Mouse (Mus musculus) frontal cortex, postnatal 14 days (tissue): ENCODE measurements around the gene Cyp4a31.
"Not testable (repeated sequence)": the region's sequence is repeated elsewhere in the genome, so short reads cannot be mapped to it uniquely, and the experiment has no call there.

ENCODE experiments used
- DNase-seq, 2 experiments: peaks; one replicate each; pipeline ENCODE4 v3.0.0; 2022; ENCODE audit warnings: low spot score in 2 of 2

Cyp4a31 gene

DNA sequence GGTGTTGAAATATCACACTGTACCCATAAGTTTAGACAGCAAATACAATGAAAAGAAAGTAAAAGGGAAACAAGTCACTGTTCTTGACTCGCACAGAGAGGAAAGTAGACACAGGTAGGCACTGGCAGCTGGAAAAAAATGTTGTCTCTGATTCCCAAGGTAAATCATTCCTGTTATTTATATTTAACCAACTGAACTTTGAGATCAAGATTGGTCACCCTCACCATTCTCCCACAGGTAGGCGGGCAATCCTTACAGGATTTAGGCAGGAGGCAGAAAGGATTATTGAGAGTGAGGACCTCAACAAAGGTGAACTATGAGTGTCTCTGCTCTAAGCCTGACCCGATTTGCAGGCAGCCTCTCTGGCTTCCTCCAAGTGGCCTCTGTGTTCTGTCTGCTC is at the start of gene Cyp4a31:
Cyp4a31 (plus strand) TSS at position 249 of the 400 bp plus-strand sequence.
- no peak for DNase-seq

DNA sequence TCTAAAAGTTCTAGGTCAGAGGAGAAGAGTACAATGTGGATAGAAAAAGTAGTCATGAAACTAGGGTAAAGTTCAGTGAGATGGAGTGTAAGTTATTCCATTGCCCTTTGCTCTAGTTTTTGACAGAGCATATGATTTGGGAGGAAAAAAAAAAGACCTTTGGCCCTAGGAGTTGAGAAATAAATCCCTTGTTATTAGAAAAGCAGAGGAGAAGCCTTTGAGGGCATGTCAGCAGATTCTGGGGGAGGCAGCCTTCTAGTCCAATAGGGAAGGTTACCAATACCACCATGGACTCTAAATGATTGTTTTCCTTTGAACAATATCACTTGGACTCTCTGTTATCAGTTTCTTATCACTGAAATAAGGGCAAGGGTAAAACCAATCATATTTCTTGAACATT is 49.5 kb upstream of the Cyp4a31 start:
- not testable (repeated sequence) for DNase-seq

DNA sequence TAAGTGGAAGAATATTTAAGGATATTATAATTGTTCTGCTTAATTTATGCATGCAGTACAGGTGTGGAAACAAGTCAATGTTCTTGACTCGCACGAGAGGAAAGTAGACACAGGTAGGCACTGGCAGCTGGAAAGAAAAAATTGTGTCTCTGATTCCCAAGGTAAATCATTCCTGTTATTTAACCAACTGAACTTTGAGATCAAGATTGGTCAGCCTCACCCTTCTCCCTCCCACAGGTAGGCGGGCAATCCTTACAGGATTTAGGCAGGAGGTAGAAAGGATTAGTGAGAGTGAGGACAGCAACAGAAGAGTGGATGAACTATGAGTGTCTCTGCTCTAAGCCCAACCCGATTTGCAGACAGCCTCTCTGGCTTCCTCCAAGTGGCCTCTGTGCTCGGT is 45.4 kb upstream of the Cyp4a31 start, which contains the start of gene Cyp4a10:
Cyp4a10 (plus strand) TSS at position 265 of the 400 bp plus-strand sequence.
- not testable (repeated sequence) for DNase-seq

DNA sequence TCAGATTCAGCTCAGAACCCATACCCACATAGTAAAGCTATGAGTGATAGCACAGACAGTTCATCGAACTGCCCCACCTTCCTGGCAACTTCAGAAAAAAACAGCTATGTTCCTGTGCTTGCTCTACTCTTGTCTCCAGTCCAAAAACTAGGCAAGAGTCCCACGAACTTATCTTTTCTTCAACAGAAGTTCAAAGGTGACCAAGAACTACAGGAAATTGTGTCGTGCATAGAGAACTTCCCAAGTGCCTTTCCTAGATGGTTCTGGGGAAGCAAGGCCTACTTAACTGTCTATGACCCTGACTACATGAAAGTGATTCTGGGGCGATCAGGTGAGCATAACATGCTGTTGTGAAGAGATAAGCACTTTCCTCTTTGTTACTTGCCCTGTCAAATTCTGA is 44.0 kb upstream of the Cyp4a31 start:
- no peak for DNase-seq

DNA sequence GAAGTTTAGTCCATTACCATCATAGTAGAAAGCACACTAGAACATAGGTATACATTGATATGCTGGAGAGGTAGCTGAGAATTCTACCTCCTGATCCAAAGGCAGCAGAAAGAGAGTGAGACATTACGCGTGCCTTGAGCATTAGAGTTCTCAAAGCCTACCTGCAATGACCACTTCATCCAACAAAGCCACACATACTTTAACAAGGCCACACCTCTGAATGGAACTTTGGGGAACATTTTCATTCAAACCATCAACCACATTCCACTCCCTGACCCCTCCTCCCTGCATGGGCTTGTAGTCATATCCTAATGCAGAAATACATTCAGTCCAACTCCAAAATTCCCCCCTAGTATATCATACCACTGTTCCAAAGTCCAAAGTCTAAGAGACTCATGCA is 41.7 kb upstream of the Cyp4a31 start:
- DNase-seq: no peak

DNA sequence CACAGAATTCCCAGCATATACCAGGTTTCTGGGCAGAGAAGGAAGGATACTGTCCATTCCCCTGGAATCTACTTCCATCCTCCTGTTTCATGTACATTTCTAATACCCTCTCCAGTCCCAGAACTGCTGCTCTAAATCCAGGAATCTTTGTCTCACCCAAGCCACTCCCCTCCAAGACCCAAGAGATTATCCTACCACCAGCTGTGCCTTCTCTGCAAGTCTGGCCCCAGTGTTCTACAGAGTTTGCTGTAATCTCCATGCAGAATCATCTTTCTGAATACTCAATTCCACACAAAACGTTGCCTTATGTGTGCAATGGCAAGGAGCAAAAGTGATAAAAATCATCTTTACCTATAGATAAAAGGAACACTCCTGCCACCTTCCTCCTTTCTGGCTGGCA is 18.3 kb upstream of the Cyp4a31 start:
- no peak for DNase-seq

DNA sequence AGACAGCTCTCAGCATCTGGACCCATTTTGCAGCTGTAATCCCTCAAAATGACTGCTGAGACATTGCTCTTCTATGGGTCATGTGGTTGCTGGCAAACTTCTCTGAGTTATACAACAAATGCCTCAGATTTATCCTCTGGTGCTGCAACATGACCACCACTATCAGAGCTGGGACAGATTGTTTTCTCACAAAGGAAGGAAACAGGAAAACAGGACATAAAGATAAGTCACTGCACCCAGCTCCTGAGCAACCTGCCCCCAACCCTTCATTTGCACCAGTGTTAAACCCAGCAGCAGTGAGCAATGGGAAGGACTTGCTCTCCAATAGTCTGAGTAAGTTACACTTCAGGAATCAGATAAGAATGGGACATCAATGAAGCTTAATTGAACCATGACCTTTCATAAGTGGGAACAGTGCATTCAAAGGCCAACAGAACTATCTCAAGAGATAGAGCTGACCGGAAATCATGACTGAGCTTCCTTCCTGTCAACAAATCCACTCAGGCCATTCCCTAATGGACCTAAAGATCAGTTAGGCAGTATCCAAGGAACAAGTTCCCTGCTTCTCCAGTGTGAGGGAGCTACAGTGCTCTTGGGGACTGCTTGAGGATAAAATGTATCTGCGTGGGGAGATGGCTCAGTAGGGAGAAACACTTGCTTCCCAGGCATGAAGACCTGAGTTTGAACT is 17.2 kb upstream of the Cyp4a31 start:
- DNase-seq: no peak

DNA sequence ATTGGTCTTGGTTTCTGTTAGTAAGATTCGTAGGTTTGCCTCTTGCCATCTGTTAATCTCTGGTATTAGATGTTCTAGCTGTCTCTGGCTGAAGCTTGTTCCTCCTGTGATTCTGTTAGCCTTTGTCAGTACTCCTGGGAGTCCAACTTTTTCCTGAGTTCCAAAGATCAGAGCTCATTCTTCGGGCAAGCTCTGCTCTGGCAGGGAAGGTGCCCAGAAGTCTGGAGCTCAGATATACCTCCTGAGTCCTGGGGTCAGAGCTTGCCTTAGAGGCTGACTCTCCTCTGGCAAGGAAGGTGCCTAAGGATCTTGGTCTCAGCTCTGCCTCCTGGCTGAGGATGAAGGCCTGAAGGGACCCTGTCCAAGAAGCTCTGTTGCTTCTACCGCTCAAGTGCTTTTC is 10.7 kb upstream of the Cyp4a31 start:
- no peak for DNase-seq

DNA sequence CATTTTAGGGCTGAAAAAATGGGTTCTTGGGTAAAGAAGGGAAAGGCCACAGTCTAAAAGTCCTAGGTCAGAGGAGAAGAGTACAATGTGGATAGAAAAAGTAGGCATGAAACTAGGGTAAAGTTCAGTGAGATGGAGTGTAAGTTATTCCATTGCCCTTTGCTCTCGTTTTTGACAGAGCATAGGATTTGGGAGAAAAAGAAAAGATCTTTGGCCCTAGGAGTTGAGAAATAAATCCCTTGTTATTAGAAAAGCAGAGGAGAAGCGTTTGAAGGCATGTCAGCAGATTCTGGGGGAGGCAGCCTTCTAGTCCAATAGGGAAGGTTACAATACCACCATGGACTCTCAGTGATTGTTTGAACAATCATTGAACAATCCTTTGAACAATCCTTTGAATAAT is 7.9 kb upstream of the Cyp4a31 start:
- DNase-seq: no peak

DNA sequence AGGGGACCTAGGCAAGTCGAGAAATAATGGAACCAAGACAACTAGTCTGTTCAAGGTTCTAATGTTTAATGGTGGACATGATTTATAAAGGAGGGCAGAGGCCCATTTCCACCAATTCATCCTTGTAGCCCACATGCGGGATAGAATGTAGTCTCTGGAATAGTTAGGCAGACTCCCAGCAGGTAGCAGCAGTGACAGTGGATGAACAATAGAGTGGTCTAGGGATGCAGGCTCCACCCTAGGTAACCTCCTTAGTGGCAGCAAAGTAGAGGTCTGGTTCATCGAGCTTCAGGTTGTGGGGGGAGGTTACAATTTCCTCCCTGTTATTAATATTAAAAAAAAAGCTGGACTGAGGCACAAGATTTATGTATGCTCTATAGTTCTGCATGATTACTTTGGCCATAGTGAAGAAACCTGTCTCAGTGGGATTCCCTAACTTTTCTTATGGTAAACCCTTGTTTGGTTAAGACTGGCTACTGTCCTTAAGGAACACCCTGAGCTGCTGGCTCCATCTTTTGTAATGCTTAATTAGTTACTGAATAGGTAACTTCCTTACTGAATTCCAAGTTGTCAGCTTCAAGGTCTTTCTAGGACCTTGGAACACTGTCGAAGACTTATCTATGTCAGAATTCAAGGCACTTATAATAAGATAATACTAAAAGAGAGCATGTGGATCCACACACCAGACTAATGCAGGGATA is 5.4 kb upstream of the Cyp4a31 start:
- no peak for DNase-seq

DNA sequence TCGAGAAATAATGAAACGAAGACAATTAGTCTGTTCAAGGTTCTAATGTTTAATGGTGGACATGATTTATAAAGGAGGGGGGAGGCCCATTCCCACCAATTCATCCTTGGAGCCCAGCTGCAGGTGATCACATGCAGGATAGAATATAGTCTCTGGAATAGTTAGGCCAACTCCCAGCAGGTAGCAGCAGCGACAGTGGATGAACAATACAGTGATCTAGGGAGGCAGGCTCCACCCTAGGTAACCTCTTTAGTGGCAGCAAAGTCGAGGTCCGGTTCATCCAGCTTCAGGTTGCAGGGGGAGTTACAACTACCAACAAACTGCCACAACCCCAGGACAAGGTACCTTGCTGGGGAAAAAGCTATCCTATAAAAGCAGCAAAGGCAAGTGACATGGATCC is 2.2 kb upstream of the Cyp4a31 start:
- DNase-seq: not testable (repeated sequence)

DNA sequence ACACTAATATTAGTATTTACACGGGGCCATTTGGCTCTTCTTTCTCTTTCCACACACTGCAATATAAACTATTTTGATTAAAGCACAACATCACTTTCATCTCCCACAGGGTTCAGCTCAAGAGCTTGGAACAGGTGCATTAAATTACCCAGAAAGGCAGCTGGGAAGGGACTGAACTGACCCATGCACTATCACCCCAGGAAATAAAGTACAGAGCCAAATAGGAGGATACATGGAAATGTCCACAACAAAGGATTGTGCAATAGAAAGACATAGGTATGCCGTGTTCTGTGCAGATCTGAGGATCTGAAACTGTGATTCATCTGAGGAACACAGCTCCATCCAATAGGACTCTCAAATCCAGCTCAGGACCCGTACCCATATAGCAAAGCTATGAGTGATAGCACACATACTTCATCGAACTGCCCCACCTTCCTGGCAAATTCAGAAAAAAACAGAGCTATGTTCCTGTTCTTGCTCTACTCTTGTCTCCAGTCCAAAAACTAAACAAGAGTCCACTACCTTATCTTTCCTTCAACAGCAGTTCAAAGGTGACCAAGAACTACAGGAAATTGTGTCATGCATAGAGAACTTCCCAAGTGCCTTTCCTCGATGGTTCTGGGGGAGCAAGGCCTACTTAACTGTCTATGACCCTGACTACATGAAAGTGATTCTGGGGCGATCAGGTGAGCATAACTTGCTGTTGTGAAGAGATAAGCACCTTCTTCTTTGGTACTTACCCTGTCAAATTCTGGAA is 1.2 kb downstream of the Cyp4a31 start:
- not testable (repeated sequence) for DNase-seq

DNA sequence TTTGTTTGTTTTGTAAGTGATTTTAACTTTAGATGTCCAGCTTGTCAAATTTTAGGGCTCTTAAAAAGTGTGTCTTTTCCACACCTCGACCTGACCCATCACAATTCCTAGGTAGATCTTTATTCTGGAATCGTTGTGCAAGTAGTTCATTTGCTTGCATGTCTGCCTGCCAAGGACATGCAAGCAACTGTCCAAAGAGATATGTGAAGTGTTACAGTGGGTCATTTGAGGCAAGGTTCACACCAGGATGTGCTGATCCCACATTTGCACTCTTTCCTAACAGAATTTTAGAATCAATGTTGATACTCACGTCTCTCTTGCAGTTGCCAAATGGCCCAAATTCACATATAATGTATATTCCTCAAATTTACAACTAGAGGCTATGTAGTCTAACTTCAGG is 11.8 kb downstream of the Cyp4a31 start:
- DNase-seq: no peak

DNA sequence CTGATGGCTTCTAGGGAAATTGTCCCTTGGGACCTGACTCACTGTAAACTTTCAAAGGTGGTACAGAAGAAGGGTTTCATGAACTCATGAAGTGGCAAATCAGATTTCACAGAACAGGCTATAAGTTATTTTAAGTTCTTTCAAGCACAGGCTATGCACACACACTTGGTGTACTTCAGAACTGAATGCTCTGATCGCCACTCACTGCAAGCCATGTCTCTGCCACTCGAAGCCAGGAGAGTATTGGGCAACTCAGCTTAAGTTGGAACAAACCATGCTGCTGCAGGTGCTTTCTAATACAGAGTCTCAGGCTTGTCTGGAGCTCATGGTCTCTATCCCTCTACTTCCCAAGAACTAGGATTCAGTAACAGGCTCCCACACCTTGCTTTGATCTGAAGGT is 12.3 kb downstream of the Cyp4a31 start:
- DNase-seq: no peak

DNA sequence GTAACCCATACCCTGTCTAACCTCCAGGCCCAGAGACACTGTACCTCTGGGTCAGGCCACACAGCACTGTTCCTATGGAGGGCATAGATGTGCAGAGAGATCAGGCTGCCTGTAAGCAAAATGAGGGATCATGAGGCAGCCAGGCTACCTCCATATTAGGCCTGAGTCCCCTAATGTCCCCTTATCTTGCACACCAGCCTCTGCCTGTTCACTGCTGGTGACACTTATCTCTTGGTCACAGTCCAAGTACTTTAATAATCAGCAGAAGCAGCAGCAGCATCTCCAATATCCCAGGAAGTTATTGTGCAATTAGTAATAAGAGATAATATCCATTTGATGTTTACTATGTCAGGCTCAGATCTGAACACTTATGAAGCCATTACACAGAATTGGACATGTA is 19.6 kb downstream of the Cyp4a31 start:
- DNase-seq: no peak

DNA sequence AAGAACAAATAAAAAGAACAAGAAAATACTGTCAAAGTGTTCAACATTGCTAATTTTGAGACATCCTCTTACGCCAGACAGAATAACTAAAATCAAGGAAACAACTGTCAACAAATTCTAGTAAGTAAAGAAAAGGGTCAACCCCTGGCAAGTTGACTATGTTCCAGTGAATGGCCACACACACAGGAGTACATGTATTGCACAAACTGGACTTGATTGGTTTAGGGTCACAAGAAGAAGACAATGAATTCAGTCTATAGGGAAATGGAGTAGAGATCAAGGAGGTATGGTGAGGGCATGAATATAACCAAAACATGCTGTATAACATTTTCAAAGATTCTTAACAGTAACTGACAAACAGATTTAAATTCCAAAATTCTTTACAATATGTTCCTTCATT is 32.9 kb downstream of the Cyp4a31 start:
- DNase-seq: no peak

DNA sequence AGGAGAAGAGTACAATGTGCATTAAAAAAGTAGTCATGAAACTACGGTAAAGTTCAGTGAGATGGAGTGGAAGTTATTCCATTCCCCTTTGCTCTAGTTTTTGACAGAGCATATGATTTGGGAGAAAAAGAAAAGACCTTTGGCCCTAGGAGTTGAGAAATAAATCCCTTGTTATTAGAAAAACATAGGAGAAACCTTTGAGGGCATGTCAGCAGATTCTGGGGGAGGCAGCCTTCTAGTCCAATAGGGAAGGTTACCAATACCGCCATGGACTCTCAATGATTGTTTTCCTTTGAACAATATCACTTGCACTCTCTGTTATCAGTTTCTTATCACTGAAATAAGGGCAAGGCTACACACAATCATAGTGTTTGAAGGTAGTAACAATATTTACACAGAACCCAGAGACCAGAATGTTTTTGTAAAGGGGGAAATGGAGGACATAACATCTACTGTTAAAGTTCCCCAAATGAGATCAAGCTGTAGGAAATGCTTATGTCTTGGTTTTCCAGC is 33.4 kb downstream of the Cyp4a31 start:
- no peak for DNase-seq

DNA sequence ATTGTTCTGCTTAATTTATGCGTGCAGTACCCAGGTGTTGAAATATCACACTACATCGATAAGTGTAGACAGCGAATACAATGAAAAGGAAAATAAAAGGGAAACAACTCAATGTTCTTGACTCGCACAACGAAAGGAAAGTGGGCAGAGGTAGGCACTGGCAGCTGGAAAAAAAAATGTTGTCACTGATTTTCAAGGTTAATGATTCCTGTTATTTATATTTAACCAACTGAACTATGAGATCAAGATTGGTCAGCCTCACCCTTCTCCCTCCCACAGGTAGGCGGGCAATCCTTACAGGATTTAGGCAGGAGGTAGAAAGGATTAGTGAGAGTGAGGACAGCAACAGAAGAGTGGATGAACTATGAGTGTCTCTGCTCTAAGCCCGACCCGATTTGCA is 37.2 kb downstream of the Cyp4a31 start, which contains the start of gene Cyp4a32:
Cyp4a32 (plus strand) TSS at position 359 of the 400 bp plus-strand sequence.
- DNase-seq: not testable (repeated sequence)

DNA sequence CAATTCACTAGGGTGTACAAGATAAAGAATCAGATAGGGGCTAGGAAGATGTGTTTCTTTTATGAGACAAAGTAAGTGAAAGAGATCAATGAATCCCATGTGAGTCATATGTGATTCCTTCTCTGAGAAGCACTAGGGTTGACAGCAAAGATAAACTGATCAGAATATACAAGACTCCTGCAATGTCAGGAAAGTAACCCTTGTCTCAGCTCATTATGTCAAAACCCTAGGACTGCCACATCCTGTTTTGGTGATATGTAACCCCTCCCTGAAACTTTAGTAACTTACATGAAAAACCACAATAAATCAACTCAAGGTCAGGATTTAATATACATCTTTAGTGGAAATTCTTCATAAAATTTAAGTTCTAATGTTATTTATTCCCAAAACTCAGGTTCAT is 50.6 kb downstream of the Cyp4a31 start:
- DNase-seq: no peak

DNA sequence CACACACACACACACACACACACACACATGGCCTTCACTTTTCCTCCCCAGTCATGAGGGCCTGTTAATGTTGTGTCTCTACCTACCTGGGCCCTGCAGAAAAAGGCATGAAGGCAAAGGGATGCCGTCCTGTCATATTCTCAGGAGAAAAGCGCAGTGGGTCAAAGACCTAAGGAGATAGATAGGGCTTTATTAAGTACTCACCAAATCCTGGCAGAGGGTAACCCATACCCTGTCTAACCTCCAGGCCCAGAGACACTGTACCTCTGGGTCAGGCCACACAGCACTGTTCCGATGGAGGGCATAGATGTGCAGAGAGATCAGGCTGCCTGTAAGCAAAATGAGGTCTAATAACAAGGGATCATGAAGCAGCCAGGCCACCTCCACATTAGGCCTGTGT is 62.1 kb downstream of the Cyp4a31 start:
- DNase-seq: not testable (repeated sequence)
